Mouse (Mus musculus) cerebellum, adult 2 months (tissue): ENCODE measurements around the gene Aox4.

ENCODE experiments used
- CTCF ChIP-seq: fragments of 200-500 bp; IDR thresholded peaks from 2 replicates; pipeline ENCODE4 v1.5.1; 2011; ENCODE audit warnings: low read depth, mild to moderate bottlenecking, control low read depth, low read length, moderate library complexity, borderline replicate concordance; ENCODE audit not compliant: insufficient read depth
- POLR2A ChIP-seq: fragments of 200-500 bp; IDR thresholded peaks from 2 replicates; pipeline ENCODE4 v1.6.1; 2011; ENCODE audit warnings: low read length, control low read depth, borderline replicate concordance; ENCODE audit not compliant: insufficient read depth

DNA sequence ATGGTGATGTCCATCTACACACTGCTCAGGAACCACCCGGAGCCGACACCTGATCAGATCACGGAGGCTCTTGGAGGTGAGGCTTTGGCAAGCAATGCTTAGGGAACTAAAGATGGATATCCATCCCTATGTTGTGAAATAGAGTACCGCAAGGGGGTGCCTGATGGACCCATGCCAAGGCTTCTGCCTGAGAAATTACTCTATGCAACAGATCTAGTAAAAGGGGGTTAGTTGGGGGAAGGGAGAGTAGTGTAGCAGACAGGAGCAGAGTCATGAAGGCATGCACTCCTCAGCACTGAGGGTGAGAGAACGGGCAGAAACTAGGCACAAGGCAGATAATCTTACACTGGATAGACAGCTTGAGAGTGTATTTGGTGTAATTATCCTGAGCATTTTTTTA, 11.7 kb downstream of the Aox4 start:
- TF ChIP-seq CTCF, result no peak
- no peak for TF ChIP-seq POLR2A
